Mouse (Mus musculus) hindbrain, embryonic 15.5 days (tissue): ENCODE measurements at regions not wholly inside any gene's neighbourhood (a gene's known extent, or its start where the extent isn't known, plus 50 kb on each side); places are given as distances from the start of the nearest gene placed in this dataset.
A peak's percentile ranks its signal among the peaks of the same experiment; 100 is the strongest.
"Not testable (repeated sequence)": the region's sequence is repeated elsewhere in the genome, so short reads cannot be mapped to it uniquely, and the experiment has no call there.

Experiments
- ATAC-seq: fragments of 200-750 bp; cut with Nextera tagmentation; 2 replicates; pipeline ENCODE4 v1.8.0; 2017; ENCODE audit warnings: low read depth, moderate number of reproducible peaks, moderate TSS enrichment; ENCODE audit not compliant: low FRiP score
- H3K27ac ChIP-seq: fragments of 300-500 bp; sonication (generic); replicated peaks from 2 replicates; pipeline ENCODE4 v1.5.1; 2015; ENCODE audit warnings: mild to moderate bottlenecking, inconsistent platforms
- H3K27me3 ChIP-seq: fragments of 300-500 bp; sonication (generic); 2 replicates; pipeline ENCODE4 v1.6.1; 2015; ENCODE audit warnings: control low read depth, inconsistent platforms
- H3K36me3 ChIP-seq: fragments of 300-500 bp; sonication (generic); 2 replicates; pipeline ENCODE4 v1.6.1; 2015; ENCODE audit warnings: control low read depth, inconsistent platforms
- H3K4me1 ChIP-seq: fragments of 300-500 bp; sonication (generic); replicated peaks from 2 replicates; pipeline ENCODE4 v1.6.1; 2015; ENCODE audit warnings: control low read depth, inconsistent platforms
- H3K4me2 ChIP-seq: fragments of 300-500 bp; sonication (generic); 2 replicates; pipeline ENCODE4 v1.6.1; 2015; ENCODE audit warnings: moderate library complexity, mild to moderate bottlenecking, inconsistent platforms
- H3K4me3 ChIP-seq: fragments of 300-500 bp; sonication (generic); 2 replicates; pipeline ENCODE4 v1.5.1; 2015; ENCODE audit warnings: mild to moderate bottlenecking, inconsistent platforms
- H3K9ac ChIP-seq: fragments of 300-500 bp; sonication (generic); 2 replicates; pipeline ENCODE4 v1.6.1; 2015; ENCODE audit warnings: inconsistent platforms
- H3K9me3 ChIP-seq: fragments of 300-500 bp; sonication (generic); 2 replicates; pipeline ENCODE4 v1.6.1; 2016; ENCODE audit warnings: control low read depth, inconsistent platforms
- WGBS: fragments of 180-500 bp; shearing (Covaris S2); methylation state at CpG from one replicate; pipeline ENCODE4 v1.1.7; 2015; 5-methylcytosine and 5-hydroxymethylcytosine counted together

- no peak overlapping the region for H3K4me2 ChIP-seq
- peak; percentile 43; the same call in 1 of the 2 replicates for ATAC-seq
- no peak overlapping the region for H3K4me3 ChIP-seq
- 61% methylated on average over 6 of the region's 6 CpGs for WGBS
- no peaks in the 10 kb centered on the region for H3K36me3 ChIP-seq
- peaks cover 12% of the 10 kb centered on the region; the same call in 1 of the 2 replicates for H3K27me3 ChIP-seq
- H3K9ac ChIP-seq, result no peak overlapping the region
- no peaks in the 10 kb centered on the region for H3K9me3 ChIP-seq
- H3K27ac ChIP-seq, result no peak overlapping the region
- peaks cover 30% of the 10 kb centered on the region for H3K4me1 ChIP-seq
Observed at GRCm38 (mm10) chr12:112299603-112300002, 153.6 kb downstream of the Kif26a start.

DNA sequence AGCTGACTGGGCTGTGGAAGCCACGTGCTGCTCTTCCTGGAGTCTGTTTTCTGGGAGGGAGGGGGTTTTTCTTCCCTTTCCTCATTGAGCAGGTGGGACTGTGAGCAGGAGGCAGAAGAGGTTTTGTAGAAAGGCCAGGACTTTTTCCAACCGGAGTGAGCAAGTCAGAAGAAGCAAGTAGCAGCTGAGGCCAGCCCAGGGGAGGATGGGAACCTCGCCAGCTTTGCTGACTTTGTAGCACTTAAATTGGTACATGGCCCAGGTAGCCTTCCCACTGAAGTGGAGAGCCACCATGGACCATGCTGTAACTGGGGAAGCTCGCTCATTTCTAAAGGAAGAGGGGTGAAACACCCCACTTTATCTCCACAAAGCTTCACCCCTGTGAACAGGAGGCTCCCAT, 154.1 kb downstream of the Kif26a start:
- peaks cover 12% of the 10 kb centered on the region; the same call in 1 of the 2 replicates for H3K27me3 ChIP-seq

DNA sequence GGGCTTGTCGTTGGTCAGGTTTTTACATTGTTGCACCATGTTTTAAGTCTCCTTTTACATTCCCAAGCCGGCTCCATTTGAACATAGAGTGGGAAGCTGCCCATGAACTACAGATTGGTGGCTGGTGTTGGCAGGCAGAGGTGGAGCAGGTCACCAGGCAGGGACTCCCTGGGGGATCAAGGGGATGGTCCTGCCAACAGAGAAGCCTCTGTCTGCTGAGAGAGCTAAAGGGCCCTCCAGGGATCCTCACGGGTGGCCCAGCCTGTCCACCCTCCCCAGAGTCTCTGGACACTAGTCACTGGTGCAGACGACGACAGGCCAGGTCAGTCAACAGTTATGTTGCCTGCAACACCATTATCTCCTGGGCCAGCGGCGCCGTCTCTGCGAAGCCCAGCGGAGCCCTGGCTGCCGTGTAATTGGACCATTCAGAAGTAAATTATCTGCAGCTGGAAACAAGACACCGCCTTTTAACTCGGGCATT, 155.4 kb downstream of the Kif26a start:
- 7% methylated on average over 13 of the region's 13 CpGs for WGBS
- Histone ChIP-seq H3K4me1 (peaks cover 30% of the 10 kb centered on the region), H3K4me2 (0 out of 2 replicates have a peak overlapping the region, but pooled peaks have one; percentile 18), H3K9me3 (no peaks in the 10 kb centered on the region), H3K9ac (no peak overlapping the region), H3K4me3 (no peak overlapping the region), H3K36me3 (no peaks in the 10 kb centered on the region), H3K27ac (no peak overlapping the region), H3K27me3 (peaks cover 12% of the 10 kb centered on the region; the same call in 1 of the 2 replicates)
- ATAC-seq, result no peak

More for the DNA sequence above, 154.1 kb downstream of the Kif26a start:
- peak; percentile 29; the same call in 1 of the 2 replicates for ATAC-seq
- no peak overlapping the region for H3K9ac ChIP-seq
- no peak overlapping the region for H3K4me3 ChIP-seq
- no peaks in the 10 kb centered on the region for H3K36me3 ChIP-seq
- H3K4me2 ChIP-seq, result no peak overlapping the region
- H3K9me3 ChIP-seq, result no peaks in the 10 kb centered on the region
- 72% methylated on average over 4 of the region's 4 CpGs for WGBS
- H3K27ac ChIP-seq, result no peak overlapping the region
- H3K4me1 ChIP-seq, result peaks cover 30% of the 10 kb centered on the region

- no peaks in the 10 kb centered on the region for H3K36me3 ChIP-seq
- ATAC-seq, result no peak
- peaks cover 30% of the 10 kb centered on the region for H3K4me1 ChIP-seq
- no peak overlapping the region for H3K27ac ChIP-seq
- H3K27me3 ChIP-seq, result peaks cover 12% of the 10 kb centered on the region; the same call in 1 of the 2 replicates
- 3% methylated on average over 8 of the region's 8 CpGs for WGBS
- no peak overlapping the region for H3K9ac ChIP-seq
- no peak overlapping the region for H3K4me3 ChIP-seq
- H3K9me3 ChIP-seq, result no peaks in the 10 kb centered on the region
- H3K4me2 ChIP-seq, result 0 out of 2 replicates have a peak overlapping the region, but pooled peaks have one; percentile 18
Observed at GRCm38 (mm10) chr12:112301929-112302328, 155.9 kb downstream of the Kif26a start.

GRCm38 (mm10) chr12:112306208-112306607, 160.2 kb downstream of the Kif26a start:
- Histone ChIP-seq H3K4me3 (no peak overlapping the region), H3K4me2 (no peak overlapping the region), H3K4me1 (peaks cover 19% of the 10 kb centered on the region), H3K27me3 (peaks cover 8% of the 10 kb centered on the region; the same call in 1 of the 2 replicates), H3K9me3 (no peaks in the 10 kb centered on the region), H3K27ac (no peak overlapping the region), H3K36me3 (no peaks in the 10 kb centered on the region), H3K9ac (no peak overlapping the region)
- 74% methylated on average over 7 of the region's 7 CpGs for WGBS
- ATAC-seq, result no peak

DNA sequence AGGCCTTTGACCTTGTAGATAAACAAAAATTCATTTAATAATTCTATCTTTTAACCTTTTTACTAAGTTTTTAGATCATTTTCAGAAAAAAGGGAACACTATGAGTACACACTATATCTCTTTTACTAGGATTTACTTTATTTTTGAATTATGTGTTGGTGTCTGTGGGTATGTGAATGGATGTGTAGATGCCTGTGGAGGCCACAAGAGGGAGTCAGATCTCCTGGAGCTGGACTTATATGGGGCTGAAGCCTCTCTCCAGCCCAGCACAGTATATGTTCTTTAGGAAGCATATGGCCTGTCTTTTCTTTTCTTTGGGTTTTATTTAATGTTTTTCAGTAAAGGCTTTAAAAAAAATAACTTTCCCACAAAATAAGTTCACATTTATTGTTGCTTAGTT, 162.0 kb downstream of the Kif26a start:
- no peak for ATAC-seq
- Histone ChIP-seq H3K27ac (no peak overlapping the region), H3K27me3 (no peaks in the 10 kb centered on the region), H3K4me3 (no peak overlapping the region), H3K9me3 (no peaks in the 10 kb centered on the region), H3K9ac (no peak overlapping the region), H3K4me2 (no peak overlapping the region), H3K4me1 (peaks cover 10% of the 10 kb centered on the region), H3K36me3 (no peaks in the 10 kb centered on the region)

DNA sequence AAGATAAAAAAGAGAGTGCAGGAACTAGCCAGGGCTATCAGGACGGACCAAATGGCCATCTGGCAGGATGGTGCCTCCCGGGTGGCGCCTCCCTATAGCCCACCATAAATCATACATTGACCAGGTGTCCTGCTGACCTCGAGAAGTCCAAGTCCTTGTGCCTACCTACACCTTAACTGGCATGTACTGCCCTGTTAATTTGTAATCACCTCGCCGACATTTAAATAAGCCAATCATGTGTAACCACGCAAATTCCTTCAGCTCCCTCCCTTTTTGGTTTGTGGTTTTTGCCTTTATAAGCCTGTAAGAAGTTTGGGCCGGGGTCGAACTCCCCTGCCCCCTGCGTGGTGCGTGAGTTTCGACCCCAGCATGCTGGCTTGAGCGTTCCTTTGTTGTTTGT, 163.1 kb downstream of the Kif26a start:
- not testable (repeated sequence) for H3K9ac ChIP-seq, H3K27ac ChIP-seq, H3K4me1 ChIP-seq, H3K4me3 ChIP-seq, H3K4me2 ChIP-seq, H3K36me3 ChIP-seq, ATAC-seq, H3K9me3 ChIP-seq, H3K27me3 ChIP-seq
- 92% methylated on average over 13 of the region's 13 CpGs for WGBS

GRCm38 (mm10) chr12:112309781-112310180, 163.8 kb downstream of the Kif26a start:
- no peaks in the 10 kb centered on the region for H3K36me3 ChIP-seq
- no peaks in the 10 kb centered on the region for H3K9me3 ChIP-seq
- no peak overlapping the region for H3K9ac ChIP-seq
- H3K27ac ChIP-seq, result no peak overlapping the region
- H3K4me3 ChIP-seq, result no peak overlapping the region
- WGBS, result 77% methylated on average over 10 of the region's 10 CpGs
- no peaks in the 10 kb centered on the region for H3K27me3 ChIP-seq
- H3K4me2 ChIP-seq, result no peak overlapping the region
- ATAC-seq, result no peak
- H3K4me1 ChIP-seq, result peaks cover 10% of the 10 kb centered on the region

DNA sequence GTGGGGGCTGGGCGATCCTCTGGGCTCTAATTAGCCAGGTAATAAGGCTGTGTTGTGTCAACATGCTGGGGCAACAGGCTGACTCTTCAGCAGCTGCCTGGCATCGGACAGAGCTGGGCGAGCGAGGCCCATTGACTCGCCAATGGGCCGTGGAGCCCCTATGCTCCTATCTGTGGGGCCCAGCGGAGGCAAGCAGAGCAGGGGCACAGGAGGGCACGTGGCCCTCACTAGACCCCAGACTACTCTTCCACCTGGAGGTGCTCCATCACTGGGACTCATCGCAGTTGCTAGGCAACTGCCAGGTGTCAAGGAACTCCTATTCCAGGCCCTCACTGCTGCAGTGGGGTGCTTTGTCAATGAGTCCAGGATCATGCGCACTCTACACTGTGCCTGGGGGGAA, 164.7 kb downstream of the Kif26a start:
- Histone ChIP-seq H3K4me1 (peaks cover 10% of the 10 kb centered on the region), H3K36me3 (no peaks in the 10 kb centered on the region), H3K9ac (no peak overlapping the region), H3K27me3 (no peaks in the 10 kb centered on the region), H3K27ac (no peak overlapping the region), H3K4me3 (no peak overlapping the region), H3K4me2 (no peak overlapping the region), H3K9me3 (no peaks in the 10 kb centered on the region)
- ATAC-seq, result peak; percentile 55
- 74% methylated on average over 10 of the region's 10 CpGs for WGBS

DNA sequence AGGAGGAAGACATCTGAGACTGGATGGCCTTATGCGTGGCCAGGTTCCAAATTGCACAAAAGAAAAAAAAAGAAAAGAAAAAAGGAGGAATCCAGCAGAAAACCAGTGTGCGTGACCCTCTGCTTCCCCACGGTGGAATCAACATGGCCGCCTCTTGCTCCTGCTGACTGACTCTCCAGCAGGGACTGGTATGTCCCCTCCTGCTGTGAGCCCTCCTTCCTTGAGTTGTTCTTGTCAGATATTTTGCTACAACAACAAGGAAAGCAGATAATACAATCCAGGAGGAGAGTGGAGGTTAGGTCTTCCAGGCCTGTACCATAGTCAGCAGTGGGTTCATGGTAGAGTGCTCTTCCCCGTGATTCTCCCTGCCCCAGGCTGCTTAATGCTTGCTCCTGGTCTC, 168.8 kb downstream of the Kif26a start:
- H3K27ac ChIP-seq, result no peak overlapping the region
- WGBS, result 85% methylated on average over 5 of the region's 5 CpGs
- no peaks in the 10 kb centered on the region for H3K27me3 ChIP-seq
- peaks cover 10% of the 10 kb centered on the region for H3K4me1 ChIP-seq
- ATAC-seq, result no peak
- no peak overlapping the region for H3K4me2 ChIP-seq
- no peak overlapping the region for H3K9ac ChIP-seq
- H3K4me3 ChIP-seq, result no peak overlapping the region
- no peaks in the 10 kb centered on the region for H3K36me3 ChIP-seq
- no peaks in the 10 kb centered on the region for H3K9me3 ChIP-seq

DNA sequence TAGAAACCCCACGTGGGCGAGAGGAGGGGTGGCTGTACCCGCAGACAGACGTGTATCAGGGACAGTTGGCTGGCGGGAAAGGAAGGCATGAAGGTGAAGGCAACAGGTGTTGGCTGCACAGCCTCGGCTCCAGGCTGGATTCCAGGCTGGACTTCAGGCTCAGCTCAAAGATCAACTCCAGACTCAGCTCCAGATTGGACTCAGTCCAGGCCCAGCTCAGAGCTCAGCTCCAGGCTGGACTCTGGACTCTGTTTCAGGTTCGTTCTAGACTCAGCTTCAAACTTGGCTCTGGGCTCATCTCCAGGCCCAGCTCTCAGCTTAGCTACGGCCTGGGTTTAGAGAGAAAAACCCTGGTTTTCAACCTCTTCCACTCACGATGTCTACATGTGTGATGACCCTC, 171.2 kb downstream of the Kif26a start:
- no peak for ATAC-seq
- Histone ChIP-seq H3K27me3 (no peaks in the 10 kb centered on the region), H3K4me2 (no peak overlapping the region), H3K9ac (no peak overlapping the region), H3K36me3 (no peaks in the 10 kb centered on the region), H3K4me1 (no peaks in the 10 kb centered on the region), H3K9me3 (no peaks in the 10 kb centered on the region), H3K27ac (no peak overlapping the region), H3K4me3 (no peak overlapping the region)
- 88% methylated on average over 9 of the region's 9 CpGs for WGBS

DNA sequence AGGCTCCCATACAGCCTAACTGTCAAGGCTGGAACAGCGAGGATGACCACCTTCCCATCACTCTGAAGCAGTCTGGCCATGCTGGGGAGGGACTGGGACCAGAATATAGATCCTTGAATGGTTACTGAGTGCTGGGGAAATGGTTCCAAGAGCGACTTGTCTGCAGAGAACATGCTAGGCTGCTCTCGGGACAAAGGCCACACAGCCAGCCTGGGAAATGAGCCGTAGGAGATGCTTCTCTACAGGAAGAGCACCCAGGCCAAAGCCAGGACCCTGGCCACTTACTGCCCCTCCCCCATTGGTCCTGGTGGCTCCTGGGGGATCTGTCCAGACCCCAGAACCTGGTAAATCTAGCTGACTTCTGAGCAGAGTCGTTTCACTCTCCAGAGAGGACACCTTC, 170.8 kb upstream of the A530016L24Rik start:
- no peak for ATAC-seq
- Histone ChIP-seq H3K4me2 (no peak overlapping the region), H3K4me3 (no peak overlapping the region), H3K9me3 (no peaks in the 10 kb centered on the region), H3K27me3 (no peaks in the 10 kb centered on the region), H3K36me3 (no peaks in the 10 kb centered on the region), H3K27ac (no peak overlapping the region), H3K4me1 (no peaks in the 10 kb centered on the region), H3K9ac (no peak overlapping the region)
- 81% methylated on average over 5 of the region's 5 CpGs for WGBS

- no peak for ATAC-seq
Observed at GRCm38 (mm10) chr12:112322196-112322595, 167.1 kb upstream of the A530016L24Rik start.

More at GRCm38 (mm10) chr12:112322196-112322595, 167.1 kb upstream of the A530016L24Rik start:
- Histone ChIP-seq H3K27ac (no peak overlapping the region), H3K4me1 (0 out of 2 replicates have a peak, but pooled peaks cover 4% of the 10 kb centered on the region), H3K36me3 (no peaks in the 10 kb centered on the region), H3K9me3 (no peaks in the 10 kb centered on the region), H3K4me2 (no peak overlapping the region), H3K4me3 (no peak overlapping the region), H3K9ac (no peak overlapping the region), H3K27me3 (no peaks in the 10 kb centered on the region)
- 81% methylated on average over 2 of the region's 2 CpGs for WGBS
